Mouse (Mus musculus) kidney, postnatal 14 days (tissue): ENCODE data around the gene Slc22a3.

Source experiments
- DNase-seq: peaks from one replicate; pipeline ENCODE4 v3.0.0; 2022; ENCODE audit warnings: mixed read lengths

Slc22a3 gene

DNA sequence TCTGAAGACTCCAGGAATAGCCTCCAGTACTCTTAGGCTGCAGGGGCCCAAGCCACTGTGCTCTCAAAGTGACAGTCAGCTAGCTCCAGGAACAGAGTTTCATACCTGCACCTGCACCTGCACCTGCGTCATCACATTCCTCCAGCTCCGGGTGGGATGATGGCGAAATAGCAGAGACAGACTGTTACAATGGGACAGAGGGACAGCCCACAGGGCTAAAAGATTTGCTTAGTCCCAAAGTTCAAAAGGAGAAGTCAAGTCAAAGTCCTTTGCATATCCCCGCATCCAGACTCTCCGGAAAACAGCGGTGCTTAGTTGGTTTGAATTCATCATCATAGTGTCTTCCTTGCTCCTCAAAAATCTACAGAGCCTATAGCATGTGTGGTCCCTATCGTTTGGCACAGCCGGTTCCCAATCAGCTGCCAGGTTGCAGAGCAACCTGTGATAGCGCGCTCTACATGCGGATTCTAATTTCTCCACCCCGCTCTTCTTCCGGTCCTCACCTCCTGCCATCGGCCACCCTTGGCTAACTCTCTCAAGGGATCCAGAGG, at the start of gene Slc22a3:
Gene Slc22a3 (minus strand): TSS at position 51 of the 551 bp plus-strand sequence.
- DNase-seq = no peak

DNA sequence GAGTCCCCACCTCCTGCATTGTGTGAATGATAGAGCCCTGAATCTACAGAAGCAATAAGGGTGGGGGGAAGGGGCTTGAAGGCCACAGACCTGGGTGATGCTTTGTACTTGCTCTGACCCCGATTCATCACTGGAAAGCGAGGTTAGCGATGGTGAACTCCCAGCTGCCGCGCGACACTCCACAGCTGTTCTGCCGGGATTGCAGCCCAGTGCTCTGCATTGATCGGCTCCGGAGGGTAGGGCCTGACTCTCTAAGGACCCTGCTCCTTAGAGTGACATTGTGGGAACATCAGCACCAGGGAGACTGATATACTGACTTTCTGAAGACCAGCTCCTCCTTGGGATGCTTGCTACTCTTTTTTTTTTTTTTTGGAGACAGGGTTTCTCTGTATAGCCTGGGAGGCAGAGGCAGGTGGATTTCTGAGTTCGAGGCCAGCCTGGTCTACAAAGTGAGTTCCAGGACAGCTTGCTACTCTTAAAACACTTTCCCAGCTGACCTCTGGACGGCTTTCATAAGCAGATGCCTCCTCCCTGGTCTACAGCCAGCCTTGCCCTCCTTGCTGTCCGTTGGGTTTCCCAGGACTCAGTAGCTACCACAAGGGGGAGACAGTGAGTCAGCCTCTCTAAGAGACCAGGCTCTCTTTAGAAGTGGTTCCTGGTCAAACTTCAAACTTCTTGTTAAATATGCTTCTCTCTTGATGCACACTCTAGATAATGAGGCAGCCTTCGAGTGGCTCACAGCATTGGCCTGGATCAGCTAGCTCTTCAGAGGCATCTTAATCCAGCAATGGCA, 27.0 kb upstream of the Slc22a3 start:
- DNase-seq = peak; percentile 76

DNA sequence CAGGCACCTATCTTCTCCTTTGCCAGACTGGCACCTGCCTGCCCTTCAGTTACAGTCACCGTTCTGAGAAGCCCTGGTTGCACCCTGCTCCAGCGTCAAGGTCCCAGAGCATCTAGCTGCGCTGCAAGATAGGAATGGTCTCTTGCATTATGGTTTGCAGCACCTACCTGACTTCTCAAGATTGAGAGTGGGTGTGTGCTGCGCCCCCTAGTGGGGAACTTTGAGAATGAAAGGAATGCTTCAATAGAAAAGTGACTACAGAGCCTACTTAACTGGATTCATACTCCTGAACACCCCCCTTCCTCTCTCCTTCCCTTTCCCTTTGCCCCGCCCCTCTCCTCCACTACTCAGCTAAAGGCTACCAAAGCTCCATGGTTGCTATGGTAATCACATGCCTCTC, 24.6 kb upstream of the Slc22a3 start:
- peak; percentile 64 for DNase-seq

- no peak for DNase-seq
Measured at GRCm38 (mm10) chr17:12530081-12530480, 22.6 kb upstream of the Slc22a3 start.

GRCm38 (mm10) chr17:12529384-12529985, 22.0 kb upstream of the Slc22a3 start:
- DNase-seq = no peak

DNA sequence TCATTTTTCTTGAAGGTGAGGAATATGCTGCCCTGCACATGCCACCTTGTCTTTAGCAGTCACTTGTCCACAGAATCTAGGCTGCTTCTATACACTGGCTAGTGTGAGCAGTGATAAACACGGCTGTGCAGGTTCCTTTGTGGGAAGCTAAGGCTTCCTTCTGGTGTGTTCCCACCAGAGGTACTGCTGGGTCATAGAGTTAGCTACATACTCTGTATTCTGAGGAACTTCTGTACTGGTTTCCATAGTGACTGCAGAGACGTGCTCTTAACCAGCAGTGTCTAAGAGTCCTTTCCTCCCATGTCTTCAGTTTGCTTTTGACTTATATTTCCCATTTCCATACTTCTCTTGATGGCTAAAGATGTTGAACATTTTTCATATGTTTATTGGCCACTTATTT, 11.6 kb upstream of the Slc22a3 start:
- DNase-seq = no peak

DNA sequence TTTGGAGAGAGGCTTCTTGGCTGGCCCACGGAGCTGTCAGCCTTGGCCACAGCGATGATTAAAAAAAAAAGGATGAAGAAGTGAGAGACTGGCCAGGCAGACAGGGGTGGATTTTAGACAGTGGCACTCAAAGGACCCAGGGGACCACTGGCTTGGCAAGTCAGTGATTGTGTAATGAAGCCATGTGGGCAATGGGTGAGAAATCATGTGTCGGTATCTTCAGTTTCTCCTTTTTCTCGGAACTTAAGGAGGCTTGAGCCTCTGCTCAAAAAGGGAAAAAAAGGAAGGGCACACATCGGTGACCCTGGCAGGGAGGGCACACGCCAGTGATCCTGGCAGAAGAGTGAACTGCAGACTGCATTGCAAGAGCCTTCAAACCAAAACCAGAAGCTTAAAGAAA, 10.7 kb upstream of the Slc22a3 start:
- DNase-seq = no peak

DNA sequence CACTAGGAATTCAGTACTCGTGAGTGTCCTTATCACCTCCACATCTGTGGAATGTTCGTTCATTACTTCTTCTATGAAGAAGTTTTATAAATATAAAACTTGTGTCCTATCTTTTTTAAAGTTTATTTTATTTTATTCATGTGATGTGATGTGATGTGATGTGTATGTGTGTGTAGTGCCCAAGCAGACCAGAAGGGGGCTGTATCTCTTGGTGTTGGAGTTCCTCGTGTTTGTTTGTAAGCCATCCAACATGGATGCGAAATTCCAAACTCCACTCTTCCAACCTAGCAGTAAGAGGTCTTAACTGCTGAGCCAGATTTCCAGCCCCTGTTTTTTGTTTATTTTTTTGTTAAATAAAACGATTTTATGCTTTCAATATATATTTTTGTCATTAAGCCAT, 6.5 kb upstream of the Slc22a3 start:
- no peak for DNase-seq

- no peak for DNase-seq
Measured at GRCm38 (mm10) chr17:12513107-12513923, 5.8 kb upstream of the Slc22a3 start.

DNA sequence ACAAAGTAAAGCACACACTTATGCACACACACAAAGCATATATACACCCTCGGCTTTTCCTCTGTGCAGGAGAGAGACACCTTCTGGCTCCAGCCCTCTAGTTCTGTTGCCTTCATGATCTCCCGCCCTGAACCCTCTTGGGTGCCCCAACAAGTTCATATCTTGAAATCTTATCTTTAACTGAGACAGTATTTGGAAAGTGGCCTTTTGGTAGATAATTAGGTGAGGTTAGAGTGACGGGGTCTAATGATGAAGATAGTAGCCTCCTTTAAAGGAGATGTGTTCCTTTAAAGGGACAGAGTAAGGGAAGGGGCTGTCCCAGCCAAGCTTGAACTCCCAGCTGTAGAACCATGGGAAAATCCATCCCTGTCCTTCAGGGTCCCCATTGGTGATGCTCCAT, 3.7 kb upstream of the Slc22a3 start:
- no peak for DNase-seq

DNA sequence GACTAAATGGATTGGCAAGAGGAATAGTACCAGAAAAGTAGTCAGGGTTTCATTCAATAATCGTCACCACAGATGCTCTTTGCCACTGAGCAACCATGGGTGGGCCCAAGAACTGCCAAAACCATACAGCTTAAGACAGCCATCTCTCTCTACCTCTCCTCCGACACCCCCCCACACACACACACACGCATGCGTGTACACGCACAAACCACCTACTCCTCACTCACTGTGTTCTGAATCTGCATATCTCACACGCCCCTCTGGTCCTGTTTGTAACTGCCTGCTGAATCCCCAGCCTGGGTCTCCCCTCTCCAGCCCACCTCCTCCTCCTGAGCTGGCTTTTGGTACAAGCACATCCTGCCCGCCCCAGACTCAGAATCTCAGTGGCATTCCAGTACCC, 872 bp upstream of the Slc22a3 start:
- DNase-seq = no peak

DNA sequence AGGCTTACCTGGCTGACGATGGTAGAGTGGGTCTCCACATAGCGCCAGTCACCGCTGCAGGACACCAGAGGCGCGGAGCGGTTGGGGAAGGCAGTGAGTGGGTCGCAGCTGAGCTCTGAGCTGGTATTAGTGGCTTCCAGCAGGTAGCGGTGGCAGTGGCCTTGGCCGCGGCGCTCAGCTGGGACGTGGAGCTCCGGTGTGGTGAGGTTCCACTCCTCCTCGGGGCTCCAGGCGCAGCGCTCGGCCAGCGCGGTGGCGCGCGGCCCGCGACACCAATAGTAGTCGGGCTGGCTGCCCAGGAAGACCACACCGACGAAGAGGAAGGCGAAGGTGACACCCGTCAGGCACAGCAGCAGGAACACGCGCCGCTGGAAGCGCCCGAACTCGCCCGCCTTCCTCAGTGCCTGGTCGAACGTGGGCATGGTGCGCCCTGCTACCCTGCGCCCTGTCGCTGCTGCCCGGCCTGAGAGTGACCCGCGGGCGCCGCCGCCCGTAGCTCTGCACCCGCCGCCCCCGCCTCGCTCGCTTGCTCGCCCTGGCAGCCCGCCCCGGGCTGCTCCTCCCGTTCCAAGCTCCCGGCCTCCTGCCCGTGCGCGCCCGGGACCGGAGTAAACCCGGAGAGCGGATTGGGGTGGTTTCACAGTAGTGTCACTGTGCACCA, 471 bp downstream of the Slc22a3 start:
- peak; percentile 25 for DNase-seq

DNA sequence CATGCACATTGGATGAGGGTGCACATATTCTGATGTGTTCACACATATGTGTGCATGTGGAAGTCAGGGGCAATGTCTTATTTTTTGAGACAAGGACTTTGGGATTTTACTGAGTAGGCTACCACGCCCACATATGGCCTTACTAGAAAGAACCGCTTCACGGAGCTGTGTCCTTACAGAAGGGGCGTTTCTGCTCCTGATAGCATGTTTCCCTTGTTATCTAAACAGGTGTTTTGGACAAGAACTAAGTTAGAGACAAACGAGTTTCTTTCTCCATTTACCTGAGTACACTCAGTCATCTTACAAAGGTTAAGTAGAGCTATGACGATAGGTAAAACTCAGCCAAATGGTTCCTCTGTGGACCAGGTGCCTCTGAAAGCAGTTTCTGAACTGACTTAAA, 1.8 kb downstream of the Slc22a3 start:
- DNase-seq = no peak

- no peak for DNase-seq
Measured at GRCm38 (mm10) chr17:12499426-12499825, 8.1 kb downstream of the Slc22a3 start.

DNA sequence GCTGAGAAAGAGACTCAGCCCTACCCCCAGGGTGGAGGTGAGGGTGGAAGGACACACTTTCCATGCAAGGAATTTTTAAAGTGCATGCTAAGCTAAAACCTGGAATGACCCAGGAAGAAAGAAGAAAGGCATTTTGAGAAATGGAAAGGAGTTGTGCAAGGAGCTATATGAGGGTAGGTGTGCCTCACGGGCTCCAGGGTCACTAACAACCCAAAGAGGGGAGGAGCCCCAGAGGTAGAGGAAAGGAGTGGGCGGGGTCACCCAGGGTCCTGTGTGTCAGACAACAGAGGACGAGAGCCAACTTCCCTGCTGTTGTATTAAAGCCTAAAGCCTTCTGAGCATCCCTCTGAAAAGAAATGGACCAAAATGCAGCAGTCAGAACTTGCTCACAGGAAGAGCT, 11.9 kb downstream of the Slc22a3 start:
- DNase-seq = no peak

DNA sequence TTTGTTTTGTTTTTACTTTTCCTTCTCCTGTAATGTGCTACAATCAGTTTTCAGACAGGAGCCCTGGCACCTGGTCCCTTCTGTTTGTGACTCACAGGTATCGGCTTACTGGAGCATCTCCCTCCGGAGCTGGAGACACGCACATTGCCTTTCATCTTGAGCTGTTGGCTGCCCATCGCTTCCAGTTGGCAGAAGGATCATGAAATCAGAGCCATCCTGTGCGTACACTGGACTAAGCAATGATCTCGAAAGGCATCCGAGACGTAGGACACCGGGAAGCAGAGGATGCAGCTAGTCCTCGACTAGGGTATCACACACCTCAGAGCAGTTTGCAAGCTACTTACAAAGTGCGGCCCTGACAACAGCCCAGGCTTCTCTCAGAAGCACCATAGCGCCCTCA, 15.9 kb downstream of the Slc22a3 start:
- no peak for DNase-seq

- no peak for DNase-seq
Measured at GRCm38 (mm10) chr17:12489888-12490287, 17.6 kb downstream of the Slc22a3 start.

DNA sequence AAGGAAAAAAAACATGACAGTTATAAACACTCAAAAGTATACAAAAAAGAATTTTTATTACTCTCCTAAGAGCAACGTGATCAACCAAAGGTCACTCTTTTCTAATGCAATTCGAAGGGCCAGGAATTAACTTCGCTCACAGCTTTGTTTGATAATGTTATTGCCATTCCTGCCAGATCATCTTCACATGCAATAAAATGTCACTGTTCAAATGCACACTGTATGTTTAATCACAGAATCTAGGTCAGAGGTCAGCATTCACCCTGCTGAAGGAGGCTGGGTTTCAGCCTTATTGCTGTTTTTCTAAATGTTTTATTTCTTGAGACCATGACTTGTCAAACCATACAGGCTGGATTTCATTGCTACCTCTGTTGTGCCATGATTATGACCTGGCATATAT, 21.8 kb downstream of the Slc22a3 start:
- DNase-seq = no peak

DNA sequence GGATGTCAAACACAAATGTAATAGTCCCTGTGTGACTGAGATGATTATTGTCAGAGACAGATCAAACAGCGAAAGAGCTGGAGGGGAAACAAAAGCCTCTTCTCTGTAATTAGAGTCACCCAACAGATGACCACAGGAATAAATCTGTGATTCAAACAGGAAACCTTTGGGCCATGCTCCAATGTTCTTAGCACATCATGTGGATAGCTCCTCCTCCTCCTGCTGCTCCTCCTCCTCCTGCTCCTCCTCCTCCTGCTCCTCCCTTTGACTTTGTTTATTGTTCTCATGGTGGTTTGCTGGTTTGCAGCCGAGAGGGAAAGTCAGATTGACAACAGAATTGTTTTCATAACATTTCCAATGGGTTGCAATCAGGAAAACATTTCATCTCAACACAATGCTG, 28.1 kb downstream of the Slc22a3 start:
- DNase-seq = no peak

DNA sequence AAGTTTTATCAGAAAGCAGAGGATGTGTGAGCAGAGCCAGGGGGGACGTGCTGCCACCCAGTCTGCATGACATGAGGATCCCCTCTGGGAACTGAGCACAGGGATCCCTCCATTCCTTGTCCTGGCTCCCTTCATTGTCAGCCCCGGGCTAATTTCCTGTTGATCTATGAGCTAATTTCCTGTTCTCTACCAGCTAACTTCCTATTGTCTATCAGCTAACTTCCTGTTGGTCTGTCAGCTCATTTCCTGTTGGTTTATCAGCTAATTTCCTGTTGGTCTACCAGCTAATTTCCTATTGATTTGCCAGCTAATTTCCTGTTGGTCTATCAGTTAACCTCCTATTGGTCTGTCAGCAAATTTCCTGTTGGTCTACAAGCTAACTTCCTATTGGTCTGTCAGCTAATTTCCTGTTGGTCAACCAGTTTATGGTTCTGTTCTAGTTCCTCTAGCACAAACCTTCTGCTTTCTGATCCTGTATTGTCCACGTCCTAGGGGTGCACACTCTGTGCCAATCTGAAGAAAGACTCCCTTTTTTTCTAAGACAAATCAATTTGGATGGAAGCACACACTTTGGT, 32.9 kb downstream of the Slc22a3 start:
- DNase-seq = no peak

- no peak for DNase-seq
Measured at GRCm38 (mm10) chr17:12472547-12472946, 35.0 kb downstream of the Slc22a3 start.

DNA sequence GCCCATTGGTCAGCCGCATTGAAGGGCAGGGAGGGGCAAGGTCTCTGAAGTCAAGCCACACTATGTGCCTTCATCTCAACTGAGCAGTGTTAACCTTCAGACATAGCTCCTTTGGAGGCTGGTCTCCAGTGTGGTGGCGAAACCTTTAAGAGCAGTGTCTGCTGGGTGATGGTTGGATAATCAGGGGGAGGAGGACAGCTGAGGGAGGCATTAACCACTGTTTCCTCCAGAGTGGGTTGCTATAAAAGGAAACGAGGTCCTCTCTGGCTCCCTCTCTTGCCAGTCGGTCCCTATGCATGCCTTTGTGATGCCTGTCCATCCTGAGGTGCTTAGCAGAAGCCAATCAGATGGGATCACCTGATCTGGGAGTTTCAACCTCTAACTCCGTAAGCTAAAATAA, 38.8 kb downstream of the Slc22a3 start:
- no peak for DNase-seq

GRCm38 (mm10) chr17:12467642-12468041, 39.9 kb downstream of the Slc22a3 start:
- no peak for DNase-seq
